Mouse (Mus musculus) heart, postnatal 14 days (tissue): ENCODE results near the gene Hspa2. TPM values are rescaled to one million over a fixed set of nuclear protein-coding genes. Genes with fewer than 3 reads are reported as not detected.

Experiments used
- DNase-seq, 2 experiments: peaks; one replicate each; pipeline ENCODE4 v3.0.0; 2021 to 2022
- intact Hi-C: fragments of 180-260 bp; cut with DNase I; formaldehyde crosslinking; loops from one replicate; pipeline ENCODE4 v1.15.1; 2025
- long read RNA-seq, 2 experiments: library from polyadenylated mRNA; stranded (forward); transcript quantifications; one replicate each; pipeline ENCODE4 v2.0.0; 2021
- total RNA-seq, 2 experiments: library from RNA; stranded (reverse); gene quantifications; 2 replicates each; pipeline ENCODE4 v1.2.3; 2021

Hspa2 gene
- total RNA-seq = 10 to 100 TPM in 1 of 2 experiments, 1 to 10 TPM in 1; 9.7 to 10.7 TPM
- long read RNA-seq, experiment 1, transcript Hspa2-202 (1 exons, 2,526 nt) = major isoform, 30 of 31 reads
- long read RNA-seq, experiment 1, partial matches to known transcripts = 0 of 31 reads
- long read RNA-seq, experiment 1, other reads (novel, unspliced or antisense) = 0 of 31 reads
- long read RNA-seq, experiment 2, transcript Hspa2-202 (1 exons, 2,526 nt) = major isoform, 31 of 31 reads
- long read RNA-seq, experiment 2, partial matches to known transcripts = 0 of 31 reads
- long read RNA-seq, experiment 2, other reads (novel, unspliced or antisense) = 0 of 31 reads

GRCm38 (mm10) chr12:76403886-76404537 is at the start of gene Hspa2:
Gene Hspa2, plus strand, starts transcription at chr12:76404176.
- peak; percentile 99 for DNase-seq
- intact Hi-C loops = loop anchor here (2.0 kb wide), 1 partner anchor 33 kb away; the partner anchor contains the start of gene Zbtb1

- no peak for DNase-seq
Observed at GRCm38 (mm10) chr12:76360868-76361267, 43.1 kb upstream of the Hspa2 start.

GRCm38 (mm10) chr12:76361405-76362302 is 42.3 kb upstream of the Hspa2 start:
- DNase-seq = no peak
- intact Hi-C loops = no loop called here

More at GRCm38 (mm10) chr12:76360868-76361267, 43.1 kb upstream of the Hspa2 start:
- intact Hi-C loops = no loop called here

- DNase-seq = no peak
- intact Hi-C loops = no loop called here
Observed at GRCm38 (mm10) chr12:76362303-76362676, 41.7 kb upstream of the Hspa2 start.

- intact Hi-C loops = no loop called here
Observed at GRCm38 (mm10) chr12:76366276-76366675, 37.7 kb upstream of the Hspa2 start.

GRCm38 (mm10) chr12:76367096-76367995 is 36.6 kb upstream of the Hspa2 start:
- intact Hi-C loops = no loop called here
- DNase-seq = peak in 1 of 2 experiments; percentile 19

More at GRCm38 (mm10) chr12:76366276-76366675, 37.7 kb upstream of the Hspa2 start:
- no peak for DNase-seq

- no peak for DNase-seq
- intact Hi-C loops = no loop called here
Observed at GRCm38 (mm10) chr12:76368201-76368789, 35.7 kb upstream of the Hspa2 start.

GRCm38 (mm10) chr12:76368790-76369205 is 35.2 kb upstream of the Hspa2 start:
- intact Hi-C loops = no loop called here
- peak in 1 of 2 experiments; percentile 66 for DNase-seq

- peak; percentile 88 to 89 for DNase-seq
- intact Hi-C loops = no loop called here
Observed at GRCm38 (mm10) chr12:76369206-76369977, 34.6 kb upstream of the Hspa2 start, which contains the start of gene Zbtb25. Gene Zbtb25, minus strand, starts transcription at chr12:76369602.

- intact Hi-C loops = loop anchor here (2.0 to 10.0 kb wide), 2 partner anchors 33 to 105 kb away; no protein-coding TSS in a partner anchor
- DNase-seq = peak; percentile 82 to 84
Observed at GRCm38 (mm10) chr12:76369978-76370830, 33.8 kb upstream of the Hspa2 start, which contains the start of gene Zbtb1. Gene Zbtb1, plus strand, starts transcription at chr12:76370266.

- peak; percentile 88 to 90 for DNase-seq
- intact Hi-C loops = loop anchor here (2.0 to 10.0 kb wide), 2 partner anchors 32 to 104 kb away; no protein-coding TSS in a partner anchor
Observed at GRCm38 (mm10) chr12:76370831-76371571, 33.0 kb upstream of the Hspa2 start.

GRCm38 (mm10) chr12:76372046-76372445 is 31.9 kb upstream of the Hspa2 start:
- DNase-seq = no peak
- intact Hi-C loops = loop anchor here (10.0 kb wide), 1 partner anchor 103 kb away; no protein-coding TSS in a partner anchor

GRCm38 (mm10) chr12:76372881-76373818 is 30.8 kb upstream of the Hspa2 start:
- intact Hi-C loops = loop anchor here (10.0 kb wide), 1 partner anchor 102 kb away; no protein-coding TSS in a partner anchor
- no peak for DNase-seq

- DNase-seq = no peak
- intact Hi-C loops = loop anchor here (10.0 kb wide), 1 partner anchor 101 kb away; no protein-coding TSS in a partner anchor
Observed at GRCm38 (mm10) chr12:76373991-76374390, 30.0 kb upstream of the Hspa2 start.

- no peak for DNase-seq
- intact Hi-C loops = loop anchor here (10.0 kb wide), 1 partner anchor 100 kb away; no protein-coding TSS in a partner anchor
Observed at GRCm38 (mm10) chr12:76374911-76375310, 29.1 kb upstream of the Hspa2 start.
